In genomic region chr11:79182881-79183280, GRCm38 (mm10) we compare ENCODE assay signal across 8 mouse cellular contexts. TPM values are rescaled to one million over a fixed set of nuclear protein-coding genes. Genes with fewer than 3 reads are reported as not detected.
DNase-seq lines count a peak whose midpoint lies in the region; ATAC-seq and TF ChIP-seq lines count a peak whose summit lies in the region.
"Had no signal": no experiment of that assay in that cellular context is flagged by ENCODE, and none has a peak within 500 bp of the region (broad histone marks: within the 10 kb centered on the region; RNA-seq: fewer than 3 reads in every experiment).

No protein-coding gene starts in this region.

- no peaks in the 10 kb centered on the region for H3K27me3 ChIP-seq in intestine, embryonic 16.5 days (replicated peaks; ENCODE audit: control insufficient read depth, insufficient read depth, low read length)
- no peaks in the 10 kb centered on the region for H3K27me3 ChIP-seq in intestine, embryonic 15.5 days (replicated peaks)
- no peaks in the 10 kb centered on the region for H3K27me3 ChIP-seq in intestine, postnatal 0 days (replicated peaks; ENCODE audit: control insufficient read depth, insufficient read depth, low read length)

- WGBS in intestine, embryonic 16.5 days: 61% methylated on average over 12 of the region's 12 CpGs
- 62% methylated on average over 12 of the region's 12 CpGs for WGBS in intestine, embryonic 15.5 days
- 60% methylated on average over 12 of the region's 12 CpGs for WGBS in intestine, postnatal 0 days

- intact Hi-C loops in left cerebral cortex, postnatal 36 days (cut with DNase I): loop anchor here (5.0 kb wide), 1 partner anchor 36 kb away; the partner anchor contains the start of gene Ksr1

- H3K4me1 ChIP-seq in intestine, embryonic 16.5 days (ENCODE audit: control insufficient read depth, insufficient read depth, low read length): peaks cover 15% of the 10 kb centered on the region
- H3K4me1 ChIP-seq in intestine, embryonic 15.5 days (replicated peaks): peaks cover 3% of the 10 kb centered on the region
- peaks cover 5% of the 10 kb centered on the region; the same call in 1 of the 2 replicates for H3K4me1 ChIP-seq in intestine, postnatal 0 days (replicated peaks; ENCODE audit: control insufficient read depth, insufficient read depth, low read length)

- peak; percentile 81 to 83 for DNase-seq in left cerebral cortex, postnatal 36 days (ENCODE audit: low spot score in 2 of 2)
- peak; percentile 90 for DNase-seq in telencephalon, adult 2 months (ENCODE audit: low read depth, low spot score)
- no peak for DNase-seq in cerebellum, postnatal 36 days
- no peak for DNase-seq in spleen, postnatal 14 days (ENCODE audit: low spot score in 2 of 2)

- no peaks in the 10 kb centered on the region for H3K9me3 ChIP-seq in intestine, embryonic 16.5 days (ENCODE audit: control insufficient read depth, low read length)
- no peaks in the 10 kb centered on the region for H3K9me3 ChIP-seq in intestine, embryonic 15.5 days
- no peaks in the 10 kb centered on the region for H3K9me3 ChIP-seq in intestine, postnatal 0 days (ENCODE audit: control insufficient read depth)

- ATAC-seq in intestine, embryonic 16.5 days: no peak
- no peak for ATAC-seq in intestine, embryonic 15.5 days
- ATAC-seq in intestine, postnatal 0 days: no peak; the same call in 1 of the 2 replicates

- TF ChIP-seq CTCF in intestine, postnatal 0 days (IDR thresholded peaks at IDR 0.05; ENCODE audit: low read depth): no peak

- H3K9ac ChIP-seq in intestine, embryonic 16.5 days (ENCODE audit: low read depth, low read length): peak overlapping the region; percentile 30
- no peak overlapping the region for H3K9ac ChIP-seq in intestine, embryonic 15.5 days
- H3K9ac ChIP-seq in intestine, postnatal 0 days (ENCODE audit: low read depth, low read length): no peak overlapping the region

- no peak overlapping the region for H3K4me3 ChIP-seq in intestine, embryonic 16.5 days (ENCODE audit: low read length)
- H3K4me3 ChIP-seq in intestine, embryonic 15.5 days (replicated peaks): no peak overlapping the region
- no peak overlapping the region for H3K4me3 ChIP-seq in intestine, postnatal 0 days (ENCODE audit: low read depth, low read length)

- H3K27ac ChIP-seq in intestine, embryonic 16.5 days (ENCODE audit: low read length): peak overlapping the region; percentile 50
- no peak overlapping the region for H3K27ac ChIP-seq in intestine, embryonic 15.5 days
- H3K27ac ChIP-seq in intestine, postnatal 0 days (ENCODE audit: low read depth, low read length): peak overlapping the region; percentile 80

- no peak overlapping the region for H3K4me2 ChIP-seq in intestine, embryonic 16.5 days (ENCODE audit: low read depth, low read length)
- H3K4me2 ChIP-seq in intestine, embryonic 15.5 days (replicated peaks): no peak overlapping the region
- H3K4me2 ChIP-seq in intestine, postnatal 0 days (replicated peaks; ENCODE audit: low read depth): no peak overlapping the region
- H3K4me2 ChIP-seq: liver, embryonic 11.5 days had no signal

- no peaks in the 10 kb centered on the region for H3K36me3 ChIP-seq in intestine, embryonic 16.5 days (ENCODE audit: control insufficient read depth, insufficient read depth, low read length)
- no peaks in the 10 kb centered on the region for H3K36me3 ChIP-seq in intestine, embryonic 15.5 days
- no peaks in the 10 kb centered on the region for H3K36me3 ChIP-seq in intestine, postnatal 0 days (ENCODE audit: control insufficient read depth, insufficient read depth)

RNA-seq across cellular contexts. Expression of gene Ksr1, which starts 36.7 kb away (rescaled TPM):
- polyA plus RNA-seq in intestine, embryonic 16.5 days (2015; fragmentation: Nextera tagmentation; extraction: Ambion mirVana): 4.1 and 4.6 TPM in 2 replicates
- 3.5 and 4.4 TPM in 2 replicates for polyA plus RNA-seq in intestine, embryonic 15.5 days (2015; fragmentation: Nextera tagmentation; extraction: Ambion mirVana)
- 4.7 and 6.8 TPM in 2 replicates for polyA plus RNA-seq in intestine, postnatal 0 days (2015; fragmentation: Nextera tagmentation; extraction: Ambion mirVana)
- 10 to 100 TPM; 53.4 to 70.5 TPM for total RNA-seq in left cerebral cortex, postnatal 36 days (2021)

Comparison
In these comparisons a context has a peak if more than half of its experiments do, and no peak if none do; other contexts are left out.
1. DNase-seq: peak in left cerebral cortex, postnatal 36 days (2 of 2) and telencephalon, adult 2 months (single experiment); none in cerebellum, postnatal 36 days (0 of 2) and spleen, postnatal 14 days (0 of 2).